Mouse (Mus musculus) neural tube, embryonic 14.5 days (tissue): ENCODE measurements at regions not wholly inside any gene's neighbourhood (a gene's known extent, or its start where the extent isn't known, plus 50 kb on each side); places are given as distances from the start of the nearest gene placed in this dataset.

Source experiments
- ATAC-seq: fragments of 200-750 bp; cut with Nextera tagmentation; 2 replicates; pipeline ENCODE4 v1.8.0; 2017; ENCODE audit warnings: low read depth, mild to moderate bottlenecking, moderate TSS enrichment, moderate library complexity
- H3K27ac ChIP-seq: fragments of 300-500 bp; sonication (generic); 2 replicates; pipeline ENCODE4 v1.5.1; 2014; ENCODE audit warnings: low read depth, mild to moderate bottlenecking, control low read depth, low read length, moderate library complexity, mixed read lengths
- H3K27me3 ChIP-seq: fragments of 300-500 bp; sonication (generic); 2 replicates; pipeline ENCODE4 v1.6.1; 2014; ENCODE audit warnings: low read length; ENCODE audit not compliant: control insufficient read depth, insufficient read depth
- H3K36me3 ChIP-seq: fragments of 300-500 bp; sonication (generic); 2 replicates; pipeline ENCODE4 v1.6.1; 2014; ENCODE audit warnings: low read length, mixed read lengths; ENCODE audit not compliant: control insufficient read depth, insufficient read depth
- H3K4me1 ChIP-seq: fragments of 300-500 bp; sonication (generic); 2 replicates; pipeline ENCODE4 v1.6.1; 2014; ENCODE audit warnings: low read length; ENCODE audit not compliant: control insufficient read depth, insufficient read depth
- H3K4me2 ChIP-seq: fragments of 300-500 bp; sonication (generic); 2 replicates; pipeline ENCODE4 v1.6.1; 2014; ENCODE audit warnings: mild to moderate bottlenecking, low read depth, low read length, control low read depth
- H3K4me3 ChIP-seq: fragments of 300-500 bp; sonication (generic); 2 replicates; pipeline ENCODE4 v1.5.1; 2014; ENCODE audit warnings: low read depth, low read length, control low read depth, mixed read lengths
- H3K9ac ChIP-seq: fragments of 300-500 bp; sonication (generic); replicated peaks from 2 replicates; pipeline ENCODE4 v1.6.1; 2014; ENCODE audit warnings: low read depth, mild to moderate bottlenecking, control low read depth, low read length, mixed read lengths
- H3K9me3 ChIP-seq: fragments of 300-500 bp; sonication (generic); 2 replicates; pipeline ENCODE4 v1.6.1; 2016; ENCODE audit warnings: low read length; ENCODE audit not compliant: control insufficient read depth
- WGBS: fragments of 180-500 bp; shearing (Covaris S2); extraction: QIAGEN DNeasy Blood & Tissue Kit; methylation state at CpG from one replicate; pipeline ENCODE4 v1.1.7; 2014; 5-methylcytosine and 5-hydroxymethylcytosine counted together

DNA sequence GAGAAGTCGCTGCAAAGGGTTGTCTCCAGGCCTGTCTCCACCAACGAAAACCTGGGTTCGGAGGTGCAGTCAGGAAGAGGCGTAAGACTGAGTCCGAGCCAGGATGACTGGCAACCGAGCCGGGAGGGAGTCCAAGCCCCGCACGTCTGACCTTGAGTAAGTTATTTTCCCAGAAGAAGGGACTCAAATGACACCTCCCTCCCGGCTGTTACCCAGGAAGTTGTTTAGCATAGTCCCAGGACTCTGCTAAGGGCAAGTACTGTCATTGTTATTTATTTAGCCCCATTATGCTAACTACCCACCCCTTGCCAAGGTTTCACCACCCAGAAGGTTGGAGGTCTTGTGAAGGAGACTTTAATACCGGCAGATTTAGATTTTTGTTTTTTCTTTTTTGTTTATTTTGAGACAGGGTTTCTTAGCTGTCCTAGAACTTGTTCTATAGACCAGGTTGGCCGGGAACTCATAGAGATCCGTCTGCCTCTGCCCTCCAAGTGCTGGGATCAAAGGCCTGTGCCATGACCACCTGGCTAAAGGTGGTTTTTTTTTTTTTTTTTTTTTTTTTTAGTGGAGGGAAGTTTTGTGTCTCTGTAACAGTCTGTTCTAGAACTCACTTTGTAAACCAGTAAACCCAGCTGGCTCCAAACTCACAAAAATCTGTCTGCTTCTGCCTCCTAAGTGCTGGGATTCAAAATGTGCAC lies 107.8 kb downstream of the Sox2 start:
- no peak for ATAC-seq
- Histone ChIP-seq H3K4me3 (no peak overlapping the region), H3K27me3 (no peaks in the 10 kb centered on the region), H3K9ac (no peak overlapping the region), H3K4me2 (no peak overlapping the region), H3K27ac (no peak overlapping the region), H3K4me1 (no peaks in the 10 kb centered on the region), H3K36me3 (no peaks in the 10 kb centered on the region), H3K9me3 (no peaks in the 10 kb centered on the region)
- 26% methylated on average over 13 of the region's 13 CpGs for WGBS

DNA sequence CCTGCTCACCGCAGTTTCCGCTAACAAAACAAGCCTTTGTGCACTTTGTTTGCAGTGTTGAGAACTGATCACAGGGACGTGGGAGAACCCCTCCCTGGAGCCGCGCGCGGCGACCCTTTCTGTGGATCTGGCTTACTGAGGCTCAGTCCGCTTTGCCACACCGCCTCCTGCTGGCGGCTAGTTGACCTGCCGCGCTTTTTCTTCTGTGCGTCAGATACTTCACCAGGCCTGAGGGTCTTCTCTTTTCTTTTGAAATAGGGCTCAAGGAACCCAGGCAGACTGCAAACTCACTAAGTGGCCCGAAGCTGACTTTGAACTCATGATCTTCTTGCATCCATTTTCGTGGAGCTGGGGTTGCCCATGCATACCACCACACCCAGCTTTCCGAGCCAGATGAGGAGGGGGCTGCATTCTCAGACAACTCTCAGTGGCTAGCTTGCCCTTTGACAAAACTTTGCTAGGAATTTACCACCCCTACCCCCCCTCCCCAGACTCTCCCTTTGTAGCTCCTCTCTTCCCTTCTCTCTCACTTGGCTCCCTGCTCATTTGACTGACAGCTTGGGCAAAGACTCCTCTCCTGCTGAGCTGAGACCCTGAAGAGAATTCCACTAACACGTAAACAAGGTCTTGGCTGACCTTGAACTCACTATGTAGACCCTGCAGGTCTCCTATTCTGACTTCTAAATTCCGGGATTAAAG lies 109.9 kb downstream of the Sox2 start:
- 84% methylated on average over 19 of the region's 19 CpGs for WGBS
- Histone ChIP-seq H3K4me1 (no peaks in the 10 kb centered on the region), H3K4me3 (no peak overlapping the region), H3K4me2 (no peak overlapping the region), H3K36me3 (no peaks in the 10 kb centered on the region), H3K27ac (no peak overlapping the region), H3K9me3 (no peaks in the 10 kb centered on the region), H3K27me3 (no peaks in the 10 kb centered on the region), H3K9ac (no peak overlapping the region)
- no peak for ATAC-seq

GRCm38 (mm10) chr3:34761162-34761769 lies 111.1 kb downstream of the Sox2 start:
- Histone ChIP-seq H3K4me1 (no peaks in the 10 kb centered on the region), H3K9ac (no peak overlapping the region), H3K9me3 (no peaks in the 10 kb centered on the region), H3K4me3 (no peak overlapping the region), H3K36me3 (no peaks in the 10 kb centered on the region), H3K4me2 (no peak overlapping the region), H3K27me3 (no peaks in the 10 kb centered on the region), H3K27ac (no peak overlapping the region)
- whole genome bisulfite sequencing = 65% methylated on average over 7 of the region's 7 CpGs
- no peak for ATAC-seq

GRCm38 (mm10) chr3:34761783-34762182 lies 111.6 kb downstream of the Sox2 start:
- Histone ChIP-seq H3K4me3 (no peak overlapping the region), H3K9me3 (no peaks in the 10 kb centered on the region), H3K9ac (no peak overlapping the region), H3K36me3 (no peaks in the 10 kb centered on the region), H3K4me1 (no peaks in the 10 kb centered on the region), H3K27ac (no peak overlapping the region), H3K27me3 (no peaks in the 10 kb centered on the region), H3K4me2 (no peak overlapping the region)
- WGBS = 89% methylated on average over 4 of the region's 4 CpGs
- ATAC-seq = no peak

- no peak overlapping the region for H3K9ac ChIP-seq
- 74% methylated on average over 2 of the region's 2 CpGs for WGBS
- H3K27ac ChIP-seq = no peak overlapping the region
- H3K27me3 ChIP-seq = no peaks in the 10 kb centered on the region
- H3K36me3 ChIP-seq = no peaks in the 10 kb centered on the region
- no peaks in the 10 kb centered on the region for H3K4me1 ChIP-seq
- H3K4me3 ChIP-seq = no peak overlapping the region
- no peaks in the 10 kb centered on the region for H3K9me3 ChIP-seq
- no peak for ATAC-seq
- H3K4me2 ChIP-seq = no peak overlapping the region
These were observed 114.4 kb downstream of the Sox2 start for GRCm38 (mm10) chr3:34764559-34764958.

DNA sequence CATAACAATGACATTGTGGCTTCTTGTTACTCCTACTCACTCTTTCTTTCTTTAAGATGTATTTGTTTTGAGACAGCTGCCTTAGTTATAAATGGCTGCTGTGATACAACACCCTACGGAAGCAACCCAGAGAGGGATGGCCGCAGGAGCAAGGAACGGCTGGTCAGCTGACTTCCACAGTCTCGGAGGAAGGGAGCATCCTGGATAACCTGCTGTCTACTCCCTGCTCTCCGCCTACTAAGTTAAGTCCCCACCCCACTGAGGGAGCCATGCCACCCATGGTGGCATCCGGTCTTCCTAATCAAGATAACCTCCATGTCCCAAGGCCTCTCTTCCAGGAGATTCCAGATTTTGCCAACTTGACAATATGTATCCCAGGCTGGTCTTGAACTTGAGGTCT lies 114.9 kb downstream of the Sox2 start:
- WGBS = 78% methylated on average over 6 of the region's 6 CpGs
- no peak overlapping the region for H3K9ac ChIP-seq
- H3K27me3 ChIP-seq = no peaks in the 10 kb centered on the region
- H3K27ac ChIP-seq = no peak overlapping the region
- H3K36me3 ChIP-seq = no peaks in the 10 kb centered on the region
- H3K9me3 ChIP-seq = no peaks in the 10 kb centered on the region
- no peak overlapping the region for H3K4me3 ChIP-seq
- no peaks in the 10 kb centered on the region for H3K4me1 ChIP-seq
- H3K4me2 ChIP-seq = no peak overlapping the region
- no peak for ATAC-seq

GRCm38 (mm10) chr3:34769818-34770217 lies 119.6 kb downstream of the Sox2 start:
- Histone ChIP-seq H3K27ac (no peak overlapping the region), H3K9me3 (no peaks in the 10 kb centered on the region), H3K4me2 (no peak overlapping the region), H3K9ac (no peak overlapping the region), H3K36me3 (no peaks in the 10 kb centered on the region), H3K4me3 (no peak overlapping the region), H3K27me3 (no peaks in the 10 kb centered on the region), H3K4me1 (0 out of 2 replicates have a peak, but pooled peaks cover 4% of the 10 kb centered on the region)
- ATAC-seq = no peak
- 30% methylated on average over 3 of the region's 3 CpGs for WGBS

GRCm38 (mm10) chr3:34770271-34770670 lies 120.1 kb downstream of the Sox2 start:
- H3K9me3 ChIP-seq = no peaks in the 10 kb centered on the region
- H3K4me1 ChIP-seq = 0 out of 2 replicates have a peak, but pooled peaks cover 4% of the 10 kb centered on the region
- no peaks in the 10 kb centered on the region for H3K36me3 ChIP-seq
- no peaks in the 10 kb centered on the region for H3K27me3 ChIP-seq
- no peak overlapping the region for H3K27ac ChIP-seq
- H3K4me2 ChIP-seq = no peak overlapping the region
- no peak overlapping the region for H3K9ac ChIP-seq
- H3K4me3 ChIP-seq = no peak overlapping the region
- WGBS = 85% methylated on average over 6 of the region's 6 CpGs
- no peak for ATAC-seq

- 94% methylated on average over 3 of the region's 3 CpGs for WGBS
- Histone ChIP-seq H3K9ac (no peak overlapping the region), H3K27ac (no peak overlapping the region), H3K4me3 (no peak overlapping the region), H3K27me3 (no peaks in the 10 kb centered on the region), H3K4me2 (no peak overlapping the region), H3K36me3 (no peaks in the 10 kb centered on the region), H3K9me3 (no peaks in the 10 kb centered on the region), H3K4me1 (0 out of 2 replicates have a peak, but pooled peaks cover 4% of the 10 kb centered on the region)
- no peak for ATAC-seq
These were observed 121.8 kb downstream of the Sox2 start for GRCm38 (mm10) chr3:34772035-34772434.
